Mouse (Mus musculus): ENCODE measurements around the gene Fam43a. TPM values are rescaled to one million over a fixed set of nuclear protein-coding genes. Genes with fewer than 3 reads are reported as not detected.

Fam43a gene
- total RNA-seq, 2 experiments from 2014 or later = 26.2 to 29.0 TPM

GRCm38 (mm10) chr16:30595835-30596557 lies 3.5 kb upstream of the Fam43a start:
- DNase-seq = no peak

GRCm38 (mm10) chr16:30596959-30597681 lies 2.4 kb upstream of the Fam43a start:
- peak; percentile 93 for DNase-seq

- DNase-seq = peak; percentile 75
These were observed 1.0 kb downstream of the Fam43a start for GRCm38 (mm10) chr16:30600431-30601045.

GRCm38 (mm10) chr16:30601046-30601832 lies 1.7 kb downstream of the Fam43a start:
- peak; percentile 83 for DNase-seq

- peak; percentile 24 for DNase-seq
These were observed 2.4 kb downstream of the Fam43a start for GRCm38 (mm10) chr16:30601946-30602345.

- no peak for DNase-seq
These were observed 3.4 kb downstream of the Fam43a start for GRCm38 (mm10) chr16:30602684-30603530.

GRCm38 (mm10) chr16:30603531-30603842 lies 4.0 kb downstream of the Fam43a start:
- peak; percentile 31 for DNase-seq

GRCm38 (mm10) chr16:30604061-30604806 lies 4.7 kb downstream of the Fam43a start:
- DNase-seq = no peak

GRCm38 (mm10) chr16:30604807-30605137 lies 5.2 kb downstream of the Fam43a start:
- DNase-seq = no peak

- no peak for DNase-seq
These were observed 6.0 kb downstream of the Fam43a start for GRCm38 (mm10) chr16:30605528-30605927.

- DNase-seq = no peak
These were observed 8.3 kb downstream of the Fam43a start for GRCm38 (mm10) chr16:30607868-30608267.

- DNase-seq = no peak
These were observed 11.8 kb downstream of the Fam43a start for GRCm38 (mm10) chr16:30611331-30611730.

- DNase-seq = no peak
These were observed 13.6 kb downstream of the Fam43a start for GRCm38 (mm10) chr16:30613122-30613521.

GRCm38 (mm10) chr16:30614122-30614521 lies 14.6 kb downstream of the Fam43a start:
- DNase-seq = no peak

- DNase-seq = no peak
These were observed 15.3 kb downstream of the Fam43a start for GRCm38 (mm10) chr16:30614705-30615317.

- DNase-seq = no peak
These were observed 16.8 kb downstream of the Fam43a start for GRCm38 (mm10) chr16:30616281-30616680.

GRCm38 (mm10) chr16:30623645-30624044 lies 24.1 kb downstream of the Fam43a start:
- no peak for DNase-seq

GRCm38 (mm10) chr16:30624640-30625039 lies 25.1 kb downstream of the Fam43a start:
- DNase-seq = no peak

- DNase-seq = peak; percentile 24
These were observed 28.2 kb downstream of the Fam43a start for GRCm38 (mm10) chr16:30627586-30628337.

GRCm38 (mm10) chr16:30628401-30628800 lies 28.9 kb downstream of the Fam43a start:
- no peak for DNase-seq

Data from heart, postnatal 4 days (tissue).